Mouse (Mus musculus) small intestine, adult 2 months (tissue): ENCODE data around the gene Trim27.

Experiments
- CTCF ChIP-seq: fragments of 200-500 bp; IDR thresholded peaks from 2 replicates; pipeline ENCODE4 v1.5.1; 2012; ENCODE audit warnings: low read depth, mild to moderate bottlenecking, control low read depth, inconsistent platforms, low read length, moderate library complexity, mixed read lengths; ENCODE audit not compliant: insufficient replicate concordance, insufficient read length; ENCODE audit errors: extremely low read depth
- POLR2A ChIP-seq: fragments of 200-500 bp; IDR thresholded peaks from 2 replicates; pipeline ENCODE4 v1.6.1; 2012; ENCODE audit warnings: low read depth, mild to moderate bottlenecking, control low read depth, inconsistent platforms, low read length, moderate library complexity

GRCm38 (mm10) chr13:21169657-21170430, 9.4 kb upstream of the Trim27 start:
- TF ChIP-seq POLR2A = no peak
- TF ChIP-seq CTCF = no peak
